Mouse (Mus musculus) forebrain, embryonic 10.5 days (tissue): ENCODE measurements around the gene Itga6. TPM values are rescaled to one million over a fixed set of nuclear protein-coding genes. Genes with fewer than 3 reads are reported as not detected.
"Not testable (repeated sequence)": the region's sequence is repeated elsewhere in the genome, so short reads cannot be mapped to it uniquely, and the experiment has no call there.

Experiments used
- DNase-seq: peaks from one replicate; pipeline ENCODE4 v3.0.0-alpha.2; 2017; ENCODE audit warnings: low spot score; ENCODE audit errors: extremely low spot score
- H3K27ac ChIP-seq: fragments of 300-500 bp; sonication (generic); 2 replicates; pipeline ENCODE4 v1.5.1; 2016; ENCODE audit warnings: mild to moderate bottlenecking
- H3K27me3 ChIP-seq: fragments of 300-500 bp; sonication (generic); 2 replicates; pipeline ENCODE4 v1.6.1; 2016; ENCODE audit warnings: mild to moderate bottlenecking; ENCODE audit not compliant: poor library complexity, severe bottlenecking
- H3K36me3 ChIP-seq: fragments of 300-500 bp; sonication (generic); replicated peaks from 2 replicates; pipeline ENCODE4 v1.6.1; 2016; ENCODE audit warnings: mild to moderate bottlenecking, moderate library complexity
- H3K4me1 ChIP-seq: fragments of 300-500 bp; sonication (generic); 2 replicates; pipeline ENCODE4 v1.6.1; 2016
- H3K4me3 ChIP-seq: fragments of 300-500 bp; sonication (generic); 2 replicates; pipeline ENCODE4 v1.5.1; 2016; ENCODE audit warnings: mild to moderate bottlenecking, moderate library complexity
- H3K9me3 ChIP-seq: fragments of 300-500 bp; sonication (generic); 2 replicates; pipeline ENCODE4 v1.6.1; 2016; ENCODE audit warnings: mild to moderate bottlenecking, moderate library complexity
- WGBS: fragments of 180-500 bp; shearing (Covaris S2); methylation state at CpG from one replicate; pipeline ENCODE4 v1.1.7; 2016; 5-methylcytosine and 5-hydroxymethylcytosine counted together
- polyA plus RNA-seq: library from polyadenylated mRNA; unstranded; fragments of >200 nt; fragmentation: Nextera tagmentation; extraction: Ambion mirVana; gene quantifications from 2 replicates; pipeline ENCODE4 v1.2.1, GENCODE M21; 2016

Itga6 gene
- polyA plus RNA-seq, 1 experiment from 2014 or later = 45.7 TPM

GRCm38 (mm10) chr2:71899886-71900285, 154.5 kb downstream of the Itga6 start:
- Histone ChIP-seq H3K4me1 (peaks cover 12% of the 10 kb centered on the region), H3K27me3 (no peaks in the 10 kb centered on the region), H3K4me3 (no peak overlapping the region), H3K36me3 (peaks cover 57% of the 10 kb centered on the region), H3K9me3 (no peaks in the 10 kb centered on the region), H3K27ac (no peak overlapping the region)
- WGBS = 93% methylated on average over 15 of the region's 15 CpGs
- no peak for DNase-seq

GRCm38 (mm10) chr2:71905154-71905553, 159.7 kb downstream of the Itga6 start:
- DNase-seq = no peak
- Histone ChIP-seq H3K27me3 (no peaks in the 10 kb centered on the region), H3K4me1 (no peaks in the 10 kb centered on the region), H3K27ac (no peak overlapping the region), H3K36me3 (peaks cover 17% of the 10 kb centered on the region), H3K9me3 (no peaks in the 10 kb centered on the region), H3K4me3 (no peak overlapping the region)
- WGBS = 93% methylated on average over 7 of the region's 7 CpGs

- 92% methylated on average over 8 of the region's 8 CpGs for WGBS
- H3K27me3 ChIP-seq = not testable (repeated sequence)
Observed at GRCm38 (mm10) chr2:71906356-71906755, 160.9 kb downstream of the Itga6 start.

More at GRCm38 (mm10) chr2:71906356-71906755, 160.9 kb downstream of the Itga6 start:
- not testable (repeated sequence) for DNase-seq, H3K27ac ChIP-seq, H3K36me3 ChIP-seq, H3K4me3 ChIP-seq, H3K4me1 ChIP-seq, H3K9me3 ChIP-seq

Other genes starting within 250 kb of the Itga6 start
- gene Dlx1, start 217.5 kb upstream of the Itga6 start, polyA plus RNA-seq = 32.5 and 32.9 TPM in 2 replicates
- 15.5 and 17.8 TPM in 2 replicates for gene Dlx2, start 198.9 kb upstream of the Itga6 start, polyA plus RNA-seq
- gene Pdk1, start 127.6 kb downstream of the Itga6 start, polyA plus RNA-seq = 50.4 and 58.7 TPM in 2 replicates
- 2.1 and 2.7 TPM in 2 replicates for gene Rapgef4, start 235.6 kb downstream of the Itga6 start, polyA plus RNA-seq